Mouse (Mus musculus) forebrain, embryonic 10.5 days (tissue): ENCODE measurements at regions not wholly inside any gene's neighbourhood (a gene's known extent, or its start where the extent isn't known, plus 50 kb on each side); places are given as distances from the start of the nearest gene placed in this dataset.
"Not testable (repeated sequence)": the region's sequence is repeated elsewhere in the genome, so short reads cannot be mapped to it uniquely, and the experiment has no call there.

Experiments
- DNase-seq: peaks from one replicate; pipeline ENCODE4 v3.0.0-alpha.2; 2017; ENCODE audit warnings: low spot score; ENCODE audit errors: extremely low spot score
- H3K27ac ChIP-seq: fragments of 300-500 bp; sonication (generic); 2 replicates; pipeline ENCODE4 v1.5.1; 2016; ENCODE audit warnings: mild to moderate bottlenecking
- H3K27me3 ChIP-seq: fragments of 300-500 bp; sonication (generic); 2 replicates; pipeline ENCODE4 v1.6.1; 2016; ENCODE audit warnings: mild to moderate bottlenecking; ENCODE audit not compliant: poor library complexity, severe bottlenecking
- H3K36me3 ChIP-seq: fragments of 300-500 bp; sonication (generic); replicated peaks from 2 replicates; pipeline ENCODE4 v1.6.1; 2016; ENCODE audit warnings: mild to moderate bottlenecking, moderate library complexity
- H3K4me1 ChIP-seq: fragments of 300-500 bp; sonication (generic); 2 replicates; pipeline ENCODE4 v1.6.1; 2016
- H3K4me3 ChIP-seq: fragments of 300-500 bp; sonication (generic); 2 replicates; pipeline ENCODE4 v1.5.1; 2016; ENCODE audit warnings: mild to moderate bottlenecking, moderate library complexity
- H3K9me3 ChIP-seq: fragments of 300-500 bp; sonication (generic); 2 replicates; pipeline ENCODE4 v1.6.1; 2016; ENCODE audit warnings: mild to moderate bottlenecking, moderate library complexity
- WGBS: fragments of 180-500 bp; shearing (Covaris S2); methylation state at CpG from one replicate; pipeline ENCODE4 v1.1.7; 2016; 5-methylcytosine and 5-hydroxymethylcytosine counted together

DNA sequence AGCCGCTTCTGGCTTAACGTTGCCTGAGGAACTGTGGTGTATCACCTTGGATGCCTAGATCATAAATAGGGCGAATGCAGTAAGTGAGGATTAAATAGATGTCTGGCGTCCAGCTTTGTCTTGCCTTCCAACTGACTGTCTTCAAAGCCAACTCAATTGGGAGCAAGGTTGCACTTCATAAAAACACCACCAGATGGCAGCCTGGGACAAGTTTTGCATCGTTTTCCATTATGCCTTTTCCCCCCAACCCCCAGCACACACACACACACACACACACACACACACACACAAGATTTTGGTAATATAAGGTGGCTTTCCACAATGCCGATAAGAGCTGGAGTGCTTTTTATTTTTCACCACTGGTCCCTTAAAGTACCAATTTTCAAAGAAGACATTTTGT, 209.3 kb downstream of the Mtrr start:
- H3K36me3 ChIP-seq, H3K27me3 ChIP-seq, H3K27ac ChIP-seq, DNase-seq, H3K4me3 ChIP-seq, H3K4me1 ChIP-seq: not testable (repeated sequence)
- H3K9me3 ChIP-seq: peaks cover 77% of the 10 kb centered on the region
- 82% methylated on average over 6 of the region's 6 CpGs for WGBS
